Mouse (Mus musculus): ENCODE measurements at regions not wholly inside any gene's neighbourhood (a gene's known extent, or its start where the extent isn't known, plus 50 kb on each side); places are given as distances from the start of the nearest gene placed in this dataset.
"Not testable (repeated sequence)": the region's sequence is repeated elsewhere in the genome, so short reads cannot be mapped to it uniquely, and the experiment has no call there.

DNA sequence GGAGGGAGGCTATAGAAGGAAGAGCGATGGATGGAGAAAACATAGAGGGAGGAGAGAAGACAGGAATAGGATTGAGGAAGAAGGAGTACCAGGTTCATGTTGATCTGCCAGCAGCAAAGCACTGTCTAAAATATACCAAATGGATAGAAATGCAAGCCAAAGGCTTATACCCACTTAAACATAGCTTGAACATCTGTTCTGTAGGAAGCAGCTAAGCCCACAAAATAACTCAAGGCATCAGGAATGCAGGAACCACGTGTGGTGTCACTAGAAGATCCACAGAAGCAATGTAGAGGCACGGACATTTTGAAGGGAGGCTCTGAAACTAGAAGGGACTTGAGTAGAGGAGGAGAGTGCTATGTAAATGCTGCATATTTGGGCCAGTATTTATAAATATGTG, 78.9 kb downstream of the Smgc start:
- in situ Hi-C loops (cut with MboI, MseI) = no loop called here

DNA sequence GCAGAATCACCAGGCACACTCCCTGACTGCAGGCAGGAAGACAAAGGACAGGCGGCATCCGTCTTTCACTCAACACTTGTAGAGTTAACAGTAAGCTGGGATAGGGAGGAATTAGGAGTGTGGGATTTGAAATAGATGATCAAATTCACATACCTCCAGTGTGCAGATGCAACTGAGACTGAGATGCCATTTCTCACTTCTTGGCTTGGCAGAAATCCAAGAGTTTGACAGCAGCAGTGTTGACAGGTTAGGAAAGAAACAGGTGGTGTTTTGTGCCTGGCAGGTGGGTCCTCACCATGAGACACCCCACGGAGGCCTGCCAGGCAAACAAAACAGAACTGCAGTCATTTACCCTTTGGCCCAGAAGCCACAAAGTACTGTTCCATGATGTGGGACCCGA, 79.8 kb downstream of the Smgc start:
- in situ Hi-C loops (cut with MboI, MseI) = no loop called here

- in situ Hi-C loops (cut with MboI, MseI) = no loop called here
Measured at GRCm38 (mm10) chr15:91924542-91924941, 86.5 kb downstream of the Smgc start.

- in situ Hi-C loops (cut with MboI, MseI) = loop anchor here (25.0 kb wide), 1 partner anchor 1035 kb away; no protein-coding TSS in a partner anchor
Measured at GRCm38 (mm10) chr15:91927492-91927891, 89.4 kb downstream of the Smgc start.

DNA sequence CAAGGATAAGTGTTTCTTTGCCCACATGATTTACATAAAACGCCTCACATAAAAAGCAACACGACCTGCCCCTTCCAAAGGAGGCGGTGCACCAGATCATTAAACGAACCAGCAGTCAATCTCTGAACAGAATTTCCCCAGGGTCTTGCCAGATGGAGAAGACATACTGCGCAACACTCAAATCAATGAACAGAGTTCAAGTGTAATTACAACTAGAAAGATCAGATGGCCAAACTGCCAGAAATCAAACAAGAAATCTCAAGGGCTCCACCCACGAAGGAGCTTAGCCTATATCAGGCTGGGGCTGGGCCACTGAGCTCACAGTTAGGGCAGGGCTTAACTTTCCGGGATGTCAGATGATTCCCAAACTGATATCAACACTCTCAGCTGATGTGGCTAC, 90.4 kb downstream of the Smgc start:
- in situ Hi-C loops (cut with MboI, MseI) = loop anchor here (25.0 kb wide), 1 partner anchor 1034 kb away; no protein-coding TSS in a partner anchor

DNA sequence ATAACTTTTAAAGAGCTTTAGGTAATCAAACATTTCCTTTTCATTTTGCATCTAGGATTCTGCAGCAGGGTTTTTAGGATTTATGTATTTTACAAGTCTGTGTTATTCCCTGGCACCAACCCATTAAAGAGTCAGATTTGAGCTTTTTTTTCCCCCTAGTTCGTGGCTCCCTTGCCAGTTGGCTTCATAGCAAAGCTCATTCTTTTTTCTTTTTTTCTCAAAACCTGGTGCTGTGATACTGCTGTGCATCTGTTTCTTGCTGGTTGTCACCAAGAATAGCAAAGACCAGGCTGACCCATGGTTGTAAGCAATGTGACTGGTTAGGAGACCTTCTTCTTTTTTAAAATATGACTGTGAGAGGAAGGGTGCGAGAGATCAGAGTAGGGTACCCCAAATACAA, 93.7 kb upstream of the Cntn1 start:
- in situ Hi-C loops (cut with MboI, MseI) = no loop called here

- in situ Hi-C loops (cut with MboI, MseI) = loop anchor here (5.0 kb wide), 1 partner anchor 267 kb away; no protein-coding TSS in a partner anchor
Measured at GRCm38 (mm10) chr15:91965172-91965571, 85.8 kb upstream of the Cntn1 start.

DNA sequence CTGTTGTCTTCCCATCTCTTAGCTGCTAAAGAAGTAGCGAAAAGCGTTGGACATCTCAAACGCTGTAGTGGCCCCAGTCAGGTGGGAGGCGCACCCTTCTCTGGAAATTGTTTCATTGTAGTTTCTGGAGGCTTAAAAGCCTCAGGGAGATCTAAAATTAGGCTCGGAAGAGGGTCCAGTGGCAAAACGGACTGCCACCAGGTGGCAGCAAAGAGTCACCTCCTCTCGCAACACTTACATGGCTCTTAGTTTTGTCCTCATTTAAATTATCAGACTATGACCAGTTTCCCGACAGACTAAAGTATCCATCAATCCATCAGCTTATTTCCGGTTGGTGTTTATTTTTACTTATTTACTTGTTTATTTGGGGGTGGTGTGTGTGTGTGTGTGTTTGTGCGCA, 81.6 kb upstream of the Cntn1 start:
- in situ Hi-C loops (cut with MboI, MseI) = loop anchor here (5.0 kb wide), 1 partner anchor 263 kb away; no protein-coding TSS in a partner anchor

DNA sequence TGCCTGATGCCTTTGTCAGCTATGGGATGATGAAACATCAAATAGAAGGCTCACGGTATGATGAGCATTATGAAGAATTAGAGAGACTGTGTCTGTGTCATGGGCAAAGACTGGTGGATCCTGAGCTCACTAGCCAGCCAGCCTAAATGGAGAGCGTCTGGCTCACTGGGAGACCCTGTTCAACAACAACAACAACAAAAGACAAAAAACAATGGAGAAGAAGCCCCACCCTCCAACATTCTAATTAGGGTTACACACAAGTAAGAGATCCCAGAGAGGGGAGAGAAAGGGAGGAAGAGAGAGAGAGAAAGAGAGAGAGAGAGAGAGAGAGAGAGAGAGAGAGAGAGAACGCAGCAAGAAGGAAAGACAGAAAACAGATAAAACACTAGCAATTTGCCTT, 79.6 kb upstream of the Cntn1 start:
- in situ Hi-C loops (cut with MboI, MseI) = no loop called here

DNA sequence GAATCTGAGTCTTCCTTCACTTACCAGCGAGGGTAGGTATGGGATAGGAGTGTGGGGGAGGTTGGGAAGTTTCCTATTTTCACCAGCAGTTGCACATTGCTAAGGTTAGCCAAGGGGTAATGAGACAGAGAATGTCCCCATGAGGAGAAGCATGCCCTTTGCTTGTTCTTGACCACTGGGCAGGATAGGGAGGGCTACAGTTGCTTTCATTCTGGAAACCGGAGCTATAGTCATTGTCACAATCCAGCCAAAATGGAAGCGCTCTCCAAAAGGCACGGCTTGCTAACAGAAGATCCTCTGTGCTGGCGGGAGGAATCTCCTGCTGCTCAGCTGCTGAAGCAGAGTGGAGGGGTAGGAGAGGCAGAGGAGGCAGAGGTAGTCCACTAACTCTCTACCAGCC, 79.1 kb upstream of the Cntn1 start:
- in situ Hi-C loops (cut with MboI, MseI) = no loop called here

GRCm38 (mm10) chr15:91975606-91976005, 75.4 kb upstream of the Cntn1 start:
- in situ Hi-C loops (cut with MboI, MseI) = no loop called here

- in situ Hi-C loops (cut with MboI, MseI) = not testable (repeated sequence)
Measured at GRCm38 (mm10) chr15:91983186-91983585, 67.8 kb upstream of the Cntn1 start.

DNA sequence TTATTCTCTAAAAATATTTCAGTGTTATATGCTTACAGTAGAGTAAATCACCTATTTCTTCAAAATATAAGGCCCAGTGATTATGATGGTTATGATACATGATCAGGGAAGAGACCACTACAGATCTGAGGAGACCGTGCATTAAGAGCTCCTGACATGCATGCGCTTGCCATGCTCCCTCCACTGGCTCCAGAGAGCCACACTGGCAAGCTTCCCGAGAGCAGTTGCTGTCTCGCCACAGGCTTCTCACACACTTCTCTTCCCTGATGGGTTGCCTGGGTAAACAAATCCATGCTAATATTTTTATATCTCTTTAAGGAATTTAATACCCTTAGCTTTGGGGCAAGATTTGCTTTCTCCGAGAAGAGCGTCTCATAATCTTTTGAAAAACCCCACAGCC, 50.9 kb upstream of the Cntn1 start:
- in situ Hi-C loops (cut with MboI, MseI) = no loop called here
